Mouse (Mus musculus) liver, embryonic 12.5 days (tissue): ENCODE data around the gene Gmeb1. TPM values are rescaled to one million over a fixed set of nuclear protein-coding genes. Genes with fewer than 3 reads are reported as not detected.
"Not testable (repeated sequence)": the region's sequence is repeated elsewhere in the genome, so short reads cannot be mapped to it uniquely, and the experiment has no call there.

Source experiments
- ATAC-seq: fragments of 200-750 bp; cut with Nextera tagmentation; 2 replicates; pipeline ENCODE4 v1.8.0; 2017; ENCODE audit warnings: moderate number of reproducible peaks, mild to moderate bottlenecking, moderate library complexity
- H3K27ac ChIP-seq: fragments of 300-500 bp; sonication (generic); 2 replicates; pipeline ENCODE4 v1.5.1; 2016; ENCODE audit warnings: mild to moderate bottlenecking
- H3K27me3 ChIP-seq: fragments of 300-500 bp; sonication (generic); replicated peaks from 2 replicates; pipeline ENCODE4 v1.6.1; 2016; ENCODE audit warnings: mild to moderate bottlenecking, moderate library complexity
- H3K36me3 ChIP-seq: fragments of 300-500 bp; sonication (generic); 2 replicates; pipeline ENCODE4 v1.6.1; 2016; ENCODE audit warnings: mild to moderate bottlenecking, moderate library complexity
- H3K4me1 ChIP-seq: fragments of 300-500 bp; sonication (generic); 2 replicates; pipeline ENCODE4 v1.6.1; 2016
- H3K4me2 ChIP-seq: fragments of 300-500 bp; sonication (generic); 2 replicates; pipeline ENCODE4 v1.6.1; 2016; ENCODE audit warnings: mild to moderate bottlenecking, moderate library complexity
- H3K4me3 ChIP-seq: fragments of 300-500 bp; sonication (generic); 2 replicates; pipeline ENCODE4 v1.5.1; 2016; ENCODE audit warnings: mild to moderate bottlenecking, moderate library complexity
- H3K9ac ChIP-seq: fragments of 300-500 bp; sonication (generic); 2 replicates; pipeline ENCODE4 v1.6.1; 2016; ENCODE audit warnings: mild to moderate bottlenecking, moderate library complexity
- H3K9me3 ChIP-seq: fragments of 300-500 bp; sonication (generic); replicated peaks from 2 replicates; pipeline ENCODE4 v1.6.1; 2016; ENCODE audit warnings: mild to moderate bottlenecking, moderate library complexity
- WGBS: fragments of 180-500 bp; shearing (Covaris S2); methylation state at CpG from one replicate; pipeline ENCODE4 v1.1.7; 2016; ENCODE audit not compliant: insufficient replicate concordance; 5-methylcytosine and 5-hydroxymethylcytosine counted together
- polyA plus RNA-seq: library from polyadenylated mRNA; unstranded; fragments of >200 nt; fragmentation: Nextera tagmentation; extraction: Ambion mirVana; gene quantifications from 2 replicates; pipeline ENCODE4 v1.2.1, GENCODE M21; 2016

The Gmeb1 gene
- polyA plus RNA-seq, 1 experiment from 2014 or later: 19.5 TPM

DNA sequence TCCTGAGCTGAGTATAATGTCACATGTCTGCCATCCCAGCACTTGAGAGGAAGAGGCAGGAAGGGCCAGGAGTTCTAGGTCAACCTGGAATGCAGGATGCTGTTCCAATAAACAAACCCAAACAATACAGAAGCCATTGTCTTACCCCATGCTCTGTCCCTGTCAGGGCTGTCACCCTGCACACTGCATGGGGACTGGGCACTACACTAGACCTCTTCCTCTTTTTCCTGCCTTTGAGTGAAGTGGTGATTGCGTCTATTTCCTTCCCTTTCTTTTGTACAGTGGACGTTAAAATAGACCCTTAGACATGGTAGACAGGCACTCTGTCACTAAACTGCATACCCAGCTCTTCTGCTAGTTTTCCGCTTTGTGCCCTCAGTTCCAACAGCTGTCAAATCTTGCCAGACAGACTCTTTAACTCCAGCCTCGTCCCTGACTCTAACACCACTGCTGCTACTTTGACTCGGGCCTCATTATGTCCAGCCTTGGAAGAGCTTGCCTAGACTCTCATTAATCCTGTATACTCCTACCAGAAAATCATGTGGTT is 13.9 kb downstream of the Gmeb1 start:
- Histone ChIP-seq H3K9me3 (no peaks in the 10 kb centered on the region), H3K9ac (no peak overlapping the region), H3K4me1 (peaks cover 34% of the 10 kb centered on the region), H3K4me3 (no peak overlapping the region), H3K27me3 (no peaks in the 10 kb centered on the region), H3K36me3 (peaks cover 92% of the 10 kb centered on the region), H3K27ac (peak overlapping the region; percentile 7; the same call in 1 of the 2 replicates), H3K4me2 (no peak overlapping the region)
- ATAC-seq: peak; percentile 60
- WGBS: 40% methylated on average over 5 of the region's 5 CpGs

DNA sequence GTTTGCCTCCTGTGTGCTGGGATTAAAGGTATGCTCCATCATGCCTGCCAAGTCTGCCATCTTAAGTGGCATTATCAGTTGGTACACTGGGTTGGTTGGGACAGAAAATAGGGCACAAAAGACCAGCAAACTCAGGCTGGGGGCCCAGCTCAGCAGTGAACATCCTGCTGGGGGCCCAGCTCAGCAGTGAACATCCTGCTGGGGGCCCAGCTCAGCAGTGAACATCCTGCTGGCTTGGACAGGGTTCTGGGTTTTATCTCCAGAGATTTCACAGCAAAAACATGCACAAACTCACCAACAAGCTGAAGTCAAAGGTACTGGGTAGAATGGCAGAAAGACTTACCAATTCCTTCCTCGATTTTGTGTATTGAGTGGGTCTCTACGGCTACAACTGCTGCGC is 15.8 kb downstream of the Gmeb1 start:
- Histone ChIP-seq H3K4me3 (no peak overlapping the region), H3K27me3 (no peaks in the 10 kb centered on the region), H3K4me2 (no peak overlapping the region), H3K36me3 (peaks cover 95% of the 10 kb centered on the region), H3K9ac (no peak overlapping the region), H3K4me1 (peaks cover 45% of the 10 kb centered on the region), H3K9me3 (no peaks in the 10 kb centered on the region), H3K27ac (peak overlapping the region; percentile 58; the same call in 1 of the 2 replicates)
- no peak for ATAC-seq
- 72% methylated on average over 3 of the region's 3 CpGs for WGBS

DNA sequence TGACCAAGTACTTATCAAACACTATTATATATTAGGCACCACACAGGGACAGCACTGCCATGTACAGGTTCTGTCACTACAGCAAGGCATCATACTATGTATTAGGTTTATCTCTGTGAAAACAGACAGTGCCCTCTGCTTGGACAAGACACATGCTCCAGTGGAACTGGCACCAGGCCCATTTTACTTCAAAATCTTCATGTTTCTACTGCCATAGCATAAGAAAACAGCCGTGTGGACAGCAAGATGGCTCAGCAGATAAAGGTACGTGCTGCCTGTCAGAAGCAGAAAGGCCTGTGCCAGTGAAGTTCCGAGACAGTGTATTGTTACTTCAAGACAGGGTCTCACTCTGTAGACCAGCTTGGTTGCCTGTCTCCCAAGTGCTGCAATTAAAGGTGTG is 20.2 kb downstream of the Gmeb1 start:
- Histone ChIP-seq H3K27me3 (no peaks in the 10 kb centered on the region), H3K9ac (no peak overlapping the region), H3K4me3 (no peak overlapping the region), H3K4me2 (no peak overlapping the region), H3K4me1 (peaks cover 43% of the 10 kb centered on the region), H3K27ac (peak overlapping the region; percentile 62), H3K36me3 (peaks cover 98% of the 10 kb centered on the region), H3K9me3 (no peaks in the 10 kb centered on the region)
- WGBS: 19% methylated on average over 3 of the region's 3 CpGs
- peak; percentile 51 for ATAC-seq

DNA sequence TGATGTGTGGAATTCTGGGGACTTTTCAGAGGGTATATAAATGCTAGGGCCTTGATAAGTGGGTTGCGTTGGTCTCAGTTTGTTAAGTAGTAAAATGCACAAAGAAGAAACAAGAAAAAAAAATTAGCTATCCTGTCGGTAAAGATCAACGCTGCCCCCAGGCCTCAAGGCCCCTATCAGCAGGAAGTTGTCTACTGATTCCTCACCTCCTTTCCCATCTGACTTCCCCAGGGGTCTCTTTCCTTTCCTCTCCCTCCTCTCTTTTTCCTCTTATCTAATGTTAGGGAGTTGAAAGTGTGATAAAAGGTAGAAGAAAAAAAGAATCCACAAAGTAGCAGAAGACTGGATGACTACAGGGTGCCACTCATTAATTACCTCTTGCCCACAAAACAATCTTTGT is 21.0 kb downstream of the Gmeb1 start:
- Histone ChIP-seq H3K4me2 (no peak overlapping the region), H3K36me3 (peaks cover 98% of the 10 kb centered on the region), H3K9me3 (no peaks in the 10 kb centered on the region), H3K27ac (no peak overlapping the region), H3K27me3 (no peaks in the 10 kb centered on the region), H3K4me3 (no peak overlapping the region), H3K4me1 (peaks cover 34% of the 10 kb centered on the region), H3K9ac (no peak overlapping the region)
- no peak for ATAC-seq
- 18% methylated on average over 3 of the region's 3 CpGs for WGBS

DNA sequence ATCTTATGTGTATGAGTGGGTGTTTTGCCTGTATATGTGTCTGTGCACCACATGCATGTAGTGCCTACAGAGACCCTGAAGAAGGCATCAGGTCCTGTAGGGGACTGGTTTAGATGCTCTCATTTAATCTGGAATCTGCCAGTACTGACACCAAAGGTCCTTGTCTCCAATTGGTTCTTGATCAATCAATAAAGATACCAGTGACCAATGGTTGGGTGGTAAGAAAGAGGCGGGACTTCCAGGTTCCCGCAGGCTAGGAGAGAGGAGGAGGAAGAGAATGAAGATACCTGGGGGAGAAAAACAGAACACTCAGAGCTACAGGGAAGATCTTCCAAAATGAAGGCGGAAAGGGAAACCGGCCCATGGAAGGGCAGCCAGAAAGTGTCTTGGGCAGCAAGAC is 23.0 kb downstream of the Gmeb1 start:
- Histone ChIP-seq H3K9ac (no peak overlapping the region), H3K4me3 (no peak overlapping the region), H3K27me3 (no peaks in the 10 kb centered on the region), H3K4me2 (no peak overlapping the region), H3K27ac (no peak overlapping the region), H3K9me3 (no peaks in the 10 kb centered on the region), H3K4me1 (peaks cover 28% of the 10 kb centered on the region), H3K36me3 (peaks cover 100% of the 10 kb centered on the region)
- no peak for ATAC-seq
- 81% methylated on average over 4 of the region's 4 CpGs for WGBS

DNA sequence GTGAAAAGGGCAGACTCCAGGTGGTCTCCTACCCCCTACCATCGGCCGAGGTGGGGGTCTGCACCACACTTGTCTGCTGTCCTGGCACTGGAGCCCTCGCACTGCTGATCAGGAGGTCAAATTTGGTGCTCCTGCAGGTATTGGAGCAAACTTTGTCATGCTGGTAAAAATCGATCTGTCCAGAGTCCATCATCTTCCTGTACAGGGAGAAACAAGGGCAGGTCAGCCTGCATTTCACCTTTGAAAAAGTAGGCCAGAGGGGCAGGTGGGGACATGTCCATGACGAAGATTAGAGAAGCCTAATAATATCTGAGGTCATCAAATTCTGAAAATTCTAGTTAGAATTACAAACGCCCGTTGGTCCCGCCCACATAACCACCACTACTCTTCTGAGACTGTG is 26.7 kb downstream of the Gmeb1 start:
- H3K27me3 ChIP-seq: no peaks in the 10 kb centered on the region
- peaks cover 99% of the 10 kb centered on the region for H3K36me3 ChIP-seq
- WGBS: 79% methylated on average over 8 of the region's 8 CpGs
- H3K27ac ChIP-seq: no peak overlapping the region
- H3K9ac ChIP-seq: no peak overlapping the region
- H3K4me1 ChIP-seq: peaks cover 15% of the 10 kb centered on the region; the same call in 1 of the 2 replicates
- H3K4me2 ChIP-seq: no peak overlapping the region
- H3K4me3 ChIP-seq: no peak overlapping the region
- ATAC-seq: no peak
- H3K9me3 ChIP-seq: no peaks in the 10 kb centered on the region

DNA sequence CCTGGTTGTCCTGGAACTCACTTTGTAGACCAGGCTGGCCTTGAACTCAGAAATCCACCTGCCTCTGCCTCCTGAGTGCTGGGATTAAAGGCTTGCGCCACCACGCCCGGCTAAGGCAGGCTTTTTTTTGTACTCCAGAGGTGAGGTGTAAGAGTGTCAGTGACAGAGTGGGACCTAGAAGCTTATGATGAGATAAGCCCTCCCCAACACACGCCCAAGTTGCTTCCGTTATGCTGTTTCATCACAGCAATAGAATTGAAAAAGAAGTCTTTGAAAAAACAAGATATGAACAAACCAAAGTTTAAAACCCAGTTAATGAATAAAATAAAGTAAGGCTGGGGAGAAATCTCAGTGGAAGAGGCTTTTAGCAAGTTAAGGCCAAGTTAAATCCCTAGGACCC is 31.0 kb downstream of the Gmeb1 start:
- ATAC-seq: no peak
- no peak overlapping the region for H3K4me3 ChIP-seq
- WGBS: 68% methylated on average over 5 of the region's 5 CpGs
- H3K27me3 ChIP-seq: no peaks in the 10 kb centered on the region
- no peak overlapping the region for H3K27ac ChIP-seq
- H3K4me1 ChIP-seq: peaks cover 11% of the 10 kb centered on the region; the same call in 1 of the 2 replicates
- H3K9ac ChIP-seq: no peak overlapping the region
- H3K4me2 ChIP-seq: no peak overlapping the region
- no peaks in the 10 kb centered on the region for H3K9me3 ChIP-seq
- H3K36me3 ChIP-seq: peaks cover 97% of the 10 kb centered on the region

DNA sequence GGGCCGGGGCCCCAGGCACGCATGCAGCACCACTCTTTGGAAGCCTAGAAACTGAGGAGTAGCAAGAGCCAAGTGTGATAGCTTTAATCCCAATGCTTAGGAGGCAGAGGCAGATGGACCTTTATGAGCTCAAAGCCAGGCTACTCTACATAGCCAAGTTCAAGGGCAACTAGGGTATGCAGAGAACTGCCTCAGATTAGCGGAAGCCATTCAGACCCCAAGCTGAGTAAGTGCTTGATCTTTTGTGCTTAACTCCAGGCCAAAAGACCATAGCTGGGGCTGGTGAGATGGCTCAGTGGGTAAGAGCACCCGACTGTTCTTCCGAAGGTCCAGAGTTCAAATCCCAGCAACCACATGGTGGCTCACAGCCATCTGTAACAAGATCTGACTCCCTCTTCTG is 39.4 kb downstream of the Gmeb1 start:
- not testable (repeated sequence) for H3K27ac ChIP-seq, H3K9me3 ChIP-seq, ATAC-seq, H3K4me2 ChIP-seq, H3K27me3 ChIP-seq, H3K9ac ChIP-seq, H3K4me3 ChIP-seq
- Histone ChIP-seq H3K36me3 (peaks cover 34% of the 10 kb centered on the region), H3K4me1 (peaks cover 16% of the 10 kb centered on the region)
- 89% methylated on average over 5 of the region's 5 CpGs for WGBS

DNA sequence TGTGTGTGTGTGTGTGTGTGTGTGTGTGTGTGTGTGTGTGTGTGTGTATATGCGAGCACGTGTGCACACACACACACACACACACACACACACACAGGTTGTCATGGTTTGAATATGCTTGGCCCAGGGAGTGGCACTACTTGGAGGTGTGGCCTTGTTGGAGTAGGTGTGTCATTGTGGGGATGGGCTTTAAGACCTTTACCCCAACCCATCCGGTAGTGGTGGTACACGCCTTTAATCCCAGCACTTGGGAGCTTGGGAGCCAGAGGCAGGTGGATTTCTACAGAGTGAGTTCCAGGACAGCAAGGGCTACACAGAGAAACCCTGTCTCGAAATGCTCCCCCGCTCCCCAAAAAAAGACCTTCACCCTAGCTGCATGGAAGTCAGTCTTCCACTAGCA is 43.0 kb downstream of the Gmeb1 start:
- H3K9me3 ChIP-seq, H3K36me3 ChIP-seq, H3K27me3 ChIP-seq, H3K4me3 ChIP-seq, H3K9ac ChIP-seq, H3K27ac ChIP-seq, ATAC-seq, H3K4me2 ChIP-seq: not testable (repeated sequence)
- H3K4me1 ChIP-seq: peaks cover 31% of the 10 kb centered on the region
- WGBS: 85% methylated on average over 4 of the region's 6 CpGs

DNA sequence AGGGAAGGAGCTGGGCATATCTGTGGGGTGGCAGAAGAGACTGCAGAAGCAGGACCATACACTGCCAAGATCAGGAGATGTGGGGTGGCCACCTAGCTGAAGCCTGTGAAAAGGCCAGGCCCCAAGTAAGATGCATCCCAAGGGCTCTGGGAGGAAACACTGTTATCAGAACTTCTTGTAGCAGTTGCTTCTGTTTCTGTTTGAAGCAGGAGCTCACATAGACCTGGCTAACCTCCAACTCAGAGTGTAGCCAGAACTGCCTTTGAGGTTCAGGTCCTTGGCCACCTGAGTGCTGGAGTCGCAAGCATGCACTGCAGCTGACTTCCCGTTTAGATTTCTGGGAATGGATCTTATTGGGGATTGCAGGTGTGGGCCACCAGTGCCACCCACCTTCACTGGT is 43.6 kb downstream of the Gmeb1 start:
- Histone ChIP-seq H3K4me3 (no peak overlapping the region), H3K27ac (no peak overlapping the region), H3K4me1 (peaks cover 34% of the 10 kb centered on the region), H3K4me2 (no peak overlapping the region), H3K9me3 (no peaks in the 10 kb centered on the region), H3K9ac (no peak overlapping the region), H3K36me3 (no peaks in the 10 kb centered on the region), H3K27me3 (no peaks in the 10 kb centered on the region)
- ATAC-seq: no peak
- WGBS: 63% methylated on average over 2 of the region's 2 CpGs

DNA sequence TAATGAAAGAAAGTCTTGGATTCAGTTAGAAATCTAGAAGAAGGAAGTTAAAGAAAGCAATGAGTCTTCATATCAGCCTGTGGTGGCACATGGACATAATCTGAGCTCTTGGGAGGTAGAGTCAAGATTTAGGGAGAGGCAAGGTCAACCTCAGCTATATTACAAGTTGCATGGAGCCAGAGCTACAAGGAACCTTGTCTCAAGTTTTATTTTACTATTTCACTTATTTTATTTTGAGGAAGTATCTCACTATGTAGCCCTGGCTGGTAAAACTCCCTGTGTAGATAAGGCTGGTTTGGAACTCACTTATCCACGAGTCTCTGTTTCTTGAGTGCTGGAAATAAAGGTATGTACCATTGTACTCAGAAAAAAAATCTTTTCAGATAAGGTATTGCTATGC is 44.8 kb downstream of the Gmeb1 start:
- Histone ChIP-seq H3K4me3 (no peak overlapping the region), H3K36me3 (no peaks in the 10 kb centered on the region), H3K4me2 (no peak overlapping the region), H3K27ac (no peak overlapping the region), H3K4me1 (peaks cover 40% of the 10 kb centered on the region), H3K9me3 (no peaks in the 10 kb centered on the region), H3K27me3 (no peaks in the 10 kb centered on the region), H3K9ac (no peak overlapping the region)
- ATAC-seq: no peak
- WGBS: 19% methylated on average over 1 of the region's 1 CpGs

DNA sequence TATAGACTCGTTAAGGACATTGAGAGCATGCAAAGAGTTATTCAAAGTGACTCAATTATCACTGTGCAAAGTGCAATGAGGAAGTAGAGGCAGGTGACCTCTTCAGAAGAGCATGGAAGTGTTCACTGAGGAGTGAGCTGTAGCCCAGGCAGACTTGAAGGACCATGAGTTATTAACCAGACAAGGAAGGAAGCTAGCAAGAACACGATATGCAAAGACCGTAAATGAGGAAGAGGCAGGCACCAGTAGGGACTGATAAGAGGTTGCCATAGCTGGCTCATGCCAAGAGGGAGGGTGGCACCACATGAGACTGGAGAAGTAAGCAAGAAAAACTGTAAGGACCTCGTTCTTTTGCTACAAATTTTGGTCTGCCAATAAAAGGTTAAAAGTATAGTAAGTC is 46.6 kb downstream of the Gmeb1 start:
- Histone ChIP-seq H3K4me1 (peaks cover 48% of the 10 kb centered on the region), H3K36me3 (peaks cover 9% of the 10 kb centered on the region), H3K4me2 (peak overlapping the region; percentile 31), H3K9me3 (no peaks in the 10 kb centered on the region), H3K27ac (peak overlapping the region; percentile 16; the same call in 1 of the 2 replicates), H3K4me3 (no peak overlapping the region), H3K27me3 (no peaks in the 10 kb centered on the region), H3K9ac (peak overlapping the region; percentile 27; the same call in 1 of the 2 replicates)
- WGBS: 14% methylated on average over 4 of the region's 4 CpGs
- no peak for ATAC-seq
